Mouse (Mus musculus) inflammation-experienced regulatory T-cells, adult 6 months (primary cell): ENCODE data around the gene 1700015F17Rik. TPM values are rescaled to one million over a fixed set of nuclear protein-coding genes. Genes with fewer than 3 reads are reported as not detected.

ENCODE experiments used
- ATAC-seq: one replicate; pipeline ENCODE4 v1.8.0; 2017
- polyA plus RNA-seq, 3 experiments: library from polyadenylated mRNA; unstranded; fragments of 100-300 nt; shearing (Covaris generic); gene quantifications; one replicate each; pipeline ENCODE4 v1.2.1; 2017

The 1700015F17Rik gene
- polyA plus RNA-seq = not detected

GRCm38 (mm10) chr5:5479043-5479442 lies at the start of gene 1700015F17Rik:
Gene 1700015F17Rik (minus strand): TSS chr5:5479143.
- ATAC-seq = no peak

DNA sequence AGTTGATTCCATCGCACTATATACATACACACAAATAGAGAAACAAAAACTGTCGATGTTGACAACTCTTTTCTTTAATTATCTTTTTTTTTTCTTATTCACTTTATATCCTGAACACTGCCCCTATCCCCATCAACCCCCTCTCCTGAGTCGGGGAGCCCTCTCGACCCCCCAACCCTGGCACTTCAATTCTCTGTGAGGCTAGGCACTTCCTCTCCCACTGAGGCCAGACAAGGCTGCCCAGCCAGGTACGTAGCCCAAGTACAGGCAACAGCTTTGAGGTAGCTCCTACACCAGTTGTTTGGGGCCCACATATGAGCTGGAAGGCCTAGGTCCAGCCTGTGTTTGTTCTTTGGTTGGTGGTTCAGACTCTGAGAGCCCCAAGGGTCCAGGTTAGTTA lies 36.5 kb upstream of the 1700015F17Rik start:
- ATAC-seq = no peak

DNA sequence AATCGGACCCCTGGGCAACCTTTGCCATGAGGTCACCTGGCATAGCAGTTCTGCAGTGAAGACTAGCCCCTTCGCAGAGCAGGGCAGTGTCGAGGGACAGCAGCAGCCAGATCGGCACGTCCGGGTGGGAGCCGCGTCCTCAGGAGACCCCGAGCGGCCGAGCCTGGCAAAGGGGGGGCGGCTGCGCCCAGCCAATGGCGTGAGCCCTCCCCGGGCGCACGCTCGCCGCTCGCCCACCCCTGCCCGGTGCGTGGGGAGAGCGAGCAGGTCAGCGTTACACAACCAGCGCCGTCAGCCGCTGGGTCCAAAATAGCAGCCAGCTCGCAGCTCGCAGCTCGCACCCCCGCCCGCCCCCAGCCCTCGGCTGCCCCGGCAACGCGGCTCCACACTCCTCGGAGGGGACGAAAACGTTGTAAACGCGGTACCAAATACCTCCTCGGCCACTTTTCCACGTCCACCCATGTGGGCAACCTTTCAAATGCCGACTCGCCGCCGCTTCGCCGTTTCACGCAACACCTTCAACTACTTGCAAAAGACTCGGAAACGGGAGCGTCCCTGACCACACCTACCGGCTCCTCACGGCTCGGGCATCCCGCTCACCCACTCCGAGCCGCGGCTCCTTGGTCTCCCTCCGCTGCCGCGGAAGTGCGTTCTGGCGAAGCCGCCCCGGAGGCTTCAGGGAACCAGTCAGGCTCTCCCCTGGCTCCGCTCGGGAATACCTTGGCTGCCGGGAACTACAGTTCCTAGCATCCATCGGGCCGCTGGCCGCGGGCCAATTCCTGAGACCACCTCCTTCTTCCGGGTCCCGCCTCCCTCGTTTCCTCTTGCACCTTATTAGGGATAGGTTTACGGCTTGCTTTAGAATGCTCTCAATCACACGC lies 35.5 kb upstream of the 1700015F17Rik start, which contains the start of gene Cldn12:
TSS of gene Cldn12 (minus strand) at position 763 of the 881 bp plus-strand sequence.
- ATAC-seq = peak; percentile 89

GRCm38 (mm10) chr5:5511401-5511800 lies 32.5 kb upstream of the 1700015F17Rik start:
- ATAC-seq = no peak

DNA sequence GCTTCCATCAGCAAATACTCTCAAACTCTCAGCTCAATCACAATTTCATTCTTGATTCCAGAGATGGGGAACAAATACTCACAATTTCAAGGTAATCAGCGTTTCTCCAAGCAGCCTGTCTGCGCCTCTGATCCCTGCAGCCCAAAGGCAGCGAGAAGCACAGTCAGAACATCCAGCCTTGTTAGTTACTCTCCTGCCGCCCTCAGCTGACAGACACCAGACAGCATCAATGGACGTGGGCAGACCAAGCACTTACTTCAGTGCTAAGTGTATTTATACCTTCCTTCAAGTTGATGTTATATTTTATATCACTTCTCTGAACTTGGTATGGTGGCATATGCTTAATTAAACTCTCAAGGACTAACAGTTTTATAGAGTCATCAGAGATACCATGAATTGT lies 32.0 kb upstream of the 1700015F17Rik start:
- ATAC-seq = no peak

DNA sequence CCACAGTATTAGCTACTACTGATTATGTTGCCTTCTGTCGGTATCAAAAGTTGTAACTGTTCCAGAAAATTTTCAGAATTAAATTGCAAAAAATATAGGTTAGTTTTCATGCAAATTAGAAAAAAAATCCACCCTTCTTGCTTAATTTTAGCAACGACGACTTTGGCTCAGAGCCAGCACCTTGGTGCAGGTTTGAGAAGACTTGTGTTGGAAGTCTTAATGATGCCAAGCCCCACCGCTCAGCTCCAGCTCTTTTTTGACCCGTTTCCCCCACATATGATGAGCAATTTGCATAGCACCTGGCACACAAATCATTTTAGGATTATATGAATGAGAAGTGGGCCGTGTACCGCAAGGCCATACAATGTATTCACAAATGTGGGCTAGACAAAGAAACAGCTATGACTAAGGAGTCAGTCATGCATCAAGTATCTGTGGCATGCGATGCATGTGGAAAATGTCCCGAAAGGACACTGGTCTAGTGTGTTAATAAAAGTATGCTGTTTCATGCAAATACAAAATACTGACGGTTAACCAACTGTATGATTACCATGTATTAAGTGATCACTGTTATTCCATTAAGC lies 31.5 kb upstream of the 1700015F17Rik start:
- no peak for ATAC-seq

GRCm38 (mm10) chr5:5508231-5508630 lies 29.3 kb upstream of the 1700015F17Rik start:
- no peak for ATAC-seq

DNA sequence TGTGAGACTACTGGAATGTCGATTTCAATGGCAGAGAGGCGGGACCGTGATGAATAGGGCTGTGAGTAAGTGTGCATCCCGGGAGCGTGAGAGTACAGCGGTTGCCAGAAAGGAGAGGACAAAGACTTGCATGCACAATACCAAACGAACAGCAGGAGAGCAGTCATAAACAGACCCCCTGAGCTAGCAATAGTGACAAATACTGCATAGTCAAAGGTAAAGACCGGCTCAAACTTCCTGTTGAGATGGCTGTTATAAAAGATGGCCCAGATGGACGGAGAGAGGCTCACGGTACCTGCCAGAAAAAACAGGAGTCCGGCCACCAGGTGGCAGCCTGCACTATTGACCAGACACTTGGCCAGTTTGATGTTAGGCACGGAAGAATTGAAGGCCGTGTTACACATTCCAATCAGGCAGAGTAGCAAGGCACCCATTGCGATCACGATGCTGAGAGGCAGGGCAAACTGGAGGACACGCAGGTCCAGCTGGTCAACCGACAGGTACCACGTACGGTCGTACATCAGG lies 28.8 kb upstream of the 1700015F17Rik start:
- ATAC-seq = no peak

- ATAC-seq = no peak
Measured at GRCm38 (mm10) chr5:5504456-5504855, 25.5 kb upstream of the 1700015F17Rik start.

DNA sequence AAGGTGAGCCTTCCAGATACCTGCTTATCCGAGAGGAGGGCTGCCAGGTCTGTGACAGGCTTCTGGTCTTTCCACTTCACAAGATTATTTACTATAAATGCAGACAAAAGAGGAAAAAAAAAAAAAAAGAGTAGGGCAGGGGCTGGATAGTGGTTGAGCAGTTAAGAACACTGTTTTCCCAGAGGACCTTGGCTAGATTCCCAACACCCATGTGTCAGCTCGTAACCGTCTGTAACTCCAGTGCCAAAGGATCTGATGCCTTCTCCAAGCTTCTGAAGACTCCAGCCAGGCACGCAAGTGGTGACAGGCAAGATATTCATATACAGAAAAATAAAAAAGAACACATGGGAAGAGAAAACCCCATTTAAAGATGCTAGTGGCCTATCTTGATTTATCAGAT lies 24.4 kb upstream of the 1700015F17Rik start:
- ATAC-seq = no peak

- ATAC-seq = no peak
Measured at GRCm38 (mm10) chr5:5501583-5501982, 22.6 kb upstream of the 1700015F17Rik start.

- ATAC-seq = no peak
Measured at GRCm38 (mm10) chr5:5496393-5496792, 17.4 kb upstream of the 1700015F17Rik start.

DNA sequence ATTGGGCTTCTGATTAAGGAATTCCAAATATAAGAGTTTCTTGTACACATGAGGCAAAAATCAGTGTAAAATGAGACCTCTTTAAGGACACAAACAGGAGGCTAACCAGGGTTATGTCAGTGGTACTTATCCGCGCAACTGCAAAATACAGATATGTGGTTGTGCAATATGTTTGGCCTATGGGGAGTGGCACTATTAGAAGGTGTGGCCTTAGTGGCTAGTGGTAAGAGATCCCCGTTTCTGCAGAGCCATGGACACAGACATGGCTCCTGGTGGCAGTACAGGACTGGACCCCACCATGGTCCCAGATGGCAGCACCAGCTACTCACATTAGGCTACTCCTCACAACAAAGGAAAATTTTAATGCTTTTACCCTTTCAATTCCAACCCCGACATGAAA lies 16.1 kb upstream of the 1700015F17Rik start:
- no peak for ATAC-seq

DNA sequence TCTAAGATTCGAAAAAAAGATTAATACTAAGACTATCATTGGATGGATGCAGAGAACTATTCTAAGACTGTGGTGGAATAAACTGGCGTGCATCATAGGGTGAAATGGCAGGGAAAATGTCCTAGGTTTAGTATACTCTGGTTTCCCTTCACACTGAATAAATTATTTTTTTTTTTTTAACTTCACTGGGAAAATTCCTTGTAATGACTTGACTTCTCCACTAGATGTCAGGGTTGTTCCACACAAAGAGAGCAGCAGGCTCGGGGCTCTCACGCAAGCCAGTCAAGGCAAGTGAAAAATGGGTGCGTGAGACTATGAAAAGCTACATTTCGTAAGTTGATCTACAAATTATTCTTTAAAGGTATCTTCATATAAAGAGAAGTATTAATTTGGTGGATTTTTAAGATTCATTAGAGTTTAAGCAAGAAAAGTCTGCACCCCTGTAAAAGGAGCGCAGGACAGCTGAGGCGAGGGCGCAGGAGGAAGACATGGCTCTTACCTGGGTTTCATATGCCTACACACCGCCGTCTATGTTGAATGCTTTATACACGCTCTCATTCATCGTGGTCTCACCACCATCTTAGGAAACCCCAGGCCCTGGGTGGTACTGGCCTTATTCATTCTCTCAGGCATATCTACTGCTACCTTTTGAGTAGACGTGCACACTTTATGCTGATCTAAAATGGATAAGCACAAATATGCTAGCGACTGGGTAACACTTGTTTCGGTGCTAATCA lies 15.5 kb upstream of the 1700015F17Rik start:
- ATAC-seq = peak; percentile 62

- ATAC-seq = no peak
Measured at GRCm38 (mm10) chr5:5492163-5492562, 13.2 kb upstream of the 1700015F17Rik start.

DNA sequence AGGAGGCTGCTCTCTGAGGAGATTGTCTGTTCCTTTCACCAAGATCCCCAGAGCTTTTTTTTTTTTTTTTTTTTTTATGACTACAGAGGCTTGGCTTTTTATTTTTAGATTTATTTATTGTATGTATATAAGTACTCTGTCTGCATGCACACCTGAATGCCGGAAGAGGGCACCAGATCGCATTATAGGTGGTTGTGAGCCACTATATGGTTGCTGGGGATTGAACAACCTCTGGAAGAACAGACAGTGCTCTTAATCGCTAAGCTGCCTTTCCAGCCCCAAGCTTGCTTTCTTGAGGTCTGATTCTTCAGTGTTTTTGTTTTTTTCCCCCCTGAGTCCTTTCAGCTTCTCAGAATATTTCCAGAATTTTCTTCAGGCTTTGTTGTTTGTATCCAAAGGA lies 7.1 kb upstream of the 1700015F17Rik start:
- no peak for ATAC-seq

DNA sequence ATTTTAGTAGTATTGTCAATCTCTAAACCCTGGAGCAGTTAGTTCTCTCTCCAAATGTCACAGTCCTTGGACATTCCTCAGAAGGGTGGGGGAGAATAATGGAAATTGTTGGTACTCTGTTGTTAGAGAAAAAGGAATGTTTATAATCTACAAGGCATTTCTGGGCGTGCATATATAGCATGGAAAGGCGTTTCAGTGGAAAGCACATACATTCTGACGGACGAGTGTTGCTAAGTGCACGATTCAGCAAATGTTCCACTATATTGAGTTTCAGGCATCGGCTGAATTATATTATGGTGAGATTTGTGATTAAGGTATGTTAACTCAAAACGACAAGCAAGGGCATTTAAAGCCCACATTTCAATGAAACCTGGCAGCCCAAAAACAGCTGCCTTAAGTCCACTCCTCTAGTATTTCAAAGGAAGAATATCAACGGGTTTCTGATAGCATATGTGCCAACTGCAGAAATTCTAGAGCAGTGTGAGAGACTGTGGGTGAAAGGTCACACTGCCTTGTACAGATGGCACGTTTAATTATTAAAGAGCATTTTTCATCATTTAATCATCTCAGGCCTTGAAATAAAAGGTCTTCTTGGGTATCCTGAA lies 4.4 kb upstream of the 1700015F17Rik start:
- no peak for ATAC-seq

GRCm38 (mm10) chr5:5481662-5482061 lies 2.7 kb upstream of the 1700015F17Rik start:
- ATAC-seq = no peak

DNA sequence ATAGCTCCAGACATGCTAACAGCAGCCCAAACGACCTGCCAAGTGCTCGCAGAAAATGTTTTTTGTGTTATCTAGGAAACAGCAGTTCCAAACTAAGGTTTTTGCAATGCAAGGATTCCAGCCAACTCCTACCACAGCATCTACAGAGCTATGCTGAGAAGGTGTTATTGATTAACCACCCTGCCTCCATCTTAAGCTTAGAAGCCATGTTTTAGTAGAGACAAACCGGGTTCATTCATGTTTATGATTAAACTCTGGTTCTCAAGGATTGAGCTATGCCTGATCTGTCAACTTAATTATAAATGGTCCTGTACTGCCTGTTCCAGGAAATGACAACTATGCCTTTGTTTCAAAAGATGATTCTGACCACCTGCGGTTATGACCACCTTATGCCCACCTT lies 2.8 kb downstream of the 1700015F17Rik start:
- ATAC-seq = no peak

DNA sequence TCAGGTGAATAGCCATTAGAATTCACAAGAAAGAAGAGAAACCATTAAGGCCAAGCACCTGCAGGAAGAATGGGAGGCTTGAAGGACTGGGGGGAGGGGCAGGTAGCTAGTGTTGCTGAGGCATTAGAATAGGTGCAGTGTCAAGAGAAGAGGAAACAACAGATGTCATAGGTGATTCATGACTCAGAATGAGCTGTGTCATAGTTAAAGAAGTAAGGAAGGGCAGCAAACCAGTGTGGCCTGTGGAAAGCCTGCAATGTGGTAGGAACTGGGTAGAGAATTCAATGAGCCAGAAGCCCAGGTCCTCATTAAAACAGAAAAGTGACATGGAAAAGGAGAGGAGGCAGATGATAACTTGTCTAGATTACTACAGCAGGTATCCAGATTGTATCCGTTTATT lies 13.7 kb downstream of the 1700015F17Rik start:
- no peak for ATAC-seq

DNA sequence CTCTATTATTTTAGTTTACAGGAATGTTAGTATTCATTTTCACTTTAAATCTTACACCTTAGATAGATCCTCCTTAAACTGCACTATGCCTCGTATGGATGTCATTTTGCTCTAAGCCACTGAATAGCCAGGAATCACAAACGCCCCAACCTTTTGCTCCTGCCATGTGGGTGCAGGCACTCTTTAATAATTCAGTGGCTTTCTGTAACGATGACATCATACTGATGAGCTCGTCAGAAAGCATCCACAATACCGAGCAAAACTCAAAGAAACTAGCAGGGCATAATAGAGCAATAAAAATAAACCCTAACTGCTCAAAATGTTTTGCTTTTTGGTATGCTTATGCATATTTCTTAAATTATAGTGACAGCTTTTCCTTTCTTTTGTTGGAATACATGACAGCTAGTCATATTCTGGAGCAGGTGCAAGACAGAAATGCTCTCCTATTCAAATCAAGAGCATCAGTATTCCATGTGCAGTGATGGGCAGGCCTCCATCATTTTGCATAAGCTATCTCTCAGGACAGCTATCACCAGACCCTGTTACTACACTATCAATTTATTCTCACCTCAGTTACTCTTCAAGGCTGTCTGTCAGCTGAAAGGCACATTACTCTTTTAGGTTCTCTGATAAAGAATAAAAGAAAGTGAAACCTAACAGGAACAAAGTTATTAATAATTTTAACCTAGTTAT lies 47.1 kb downstream of the 1700015F17Rik start:
- no peak for ATAC-seq

DNA sequence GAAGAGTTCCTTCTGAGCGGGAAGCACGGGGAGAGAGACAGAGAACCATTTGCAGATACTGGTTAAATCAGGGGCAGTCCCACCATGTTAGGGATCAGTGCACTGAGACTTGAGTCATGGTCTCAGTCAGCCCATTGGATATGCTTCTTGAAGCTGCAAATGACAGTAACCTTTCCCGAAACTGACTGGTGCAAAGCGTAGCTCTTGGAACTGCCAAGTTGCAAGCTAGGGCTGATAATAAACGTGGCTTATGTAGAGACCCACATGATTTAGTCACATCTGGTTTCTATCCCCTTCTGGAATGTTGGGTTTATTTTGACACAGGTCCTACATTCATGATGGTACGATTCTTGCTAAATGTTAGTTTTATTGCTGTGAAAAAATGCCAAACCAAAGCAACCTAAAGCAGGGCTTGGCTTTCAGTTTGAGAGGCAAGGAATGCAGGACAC lies 55.2 kb downstream of the 1700015F17Rik start:
- no peak for ATAC-seq
